Mouse (Mus musculus): ENCODE results near the gene Rln3. TPM values are rescaled to one million over a fixed set of nuclear protein-coding genes. Genes with fewer than 3 reads are reported as not detected.
A peak's percentile ranks its signal among the peaks of the same experiment; 100 is the strongest.

Rln3 gene
- polyA plus RNA-seq, 1 experiment from 2014 or later = 0.48 TPM

DNA sequence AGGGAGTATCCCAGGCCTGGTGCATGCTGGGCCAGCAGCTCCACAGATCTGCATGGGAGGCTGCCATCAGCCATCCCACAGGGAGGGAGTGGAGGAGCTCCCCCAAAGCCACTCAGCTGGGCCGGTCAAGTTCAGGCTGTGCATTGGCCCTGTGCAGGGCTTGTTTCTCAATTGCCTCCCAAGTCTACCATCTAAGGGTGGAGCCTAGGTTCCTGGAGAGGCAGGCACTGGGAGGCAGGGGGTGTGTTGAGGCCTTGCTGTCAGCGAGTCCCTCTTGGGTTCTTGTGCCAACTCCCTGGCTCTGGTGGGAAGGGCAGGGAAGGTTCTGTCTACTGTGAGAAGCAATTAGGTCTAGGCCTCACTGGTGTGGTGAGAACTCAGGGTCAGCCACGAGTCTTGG is 27.1 kb upstream of the Rln3 start:
- H3K4me2 ChIP-seq = no peak overlapping the region

DNA sequence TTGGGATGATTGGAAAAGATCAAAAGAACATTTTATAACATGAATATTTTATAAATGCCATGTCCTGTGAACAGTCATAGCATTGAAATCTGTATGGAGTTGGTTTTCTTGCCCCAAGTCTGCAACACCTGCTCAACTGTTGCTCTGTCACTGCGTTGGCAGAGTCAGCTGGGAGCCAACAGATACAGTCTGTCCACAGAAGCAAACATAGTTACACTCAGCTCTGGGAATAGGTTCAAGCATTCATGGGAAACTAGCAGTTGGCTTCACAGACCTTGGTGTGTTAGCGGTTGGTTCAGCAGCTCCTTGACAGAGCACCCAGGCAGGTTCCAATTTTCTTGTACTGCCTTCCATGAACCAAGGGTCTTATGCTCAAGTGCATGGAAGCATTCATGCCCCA is 25.9 kb upstream of the Rln3 start:
- no peak overlapping the region for H3K4me3 ChIP-seq
- no peaks in the 10 kb centered on the region for H3K27me3 ChIP-seq (replicated peaks)
- H3K27ac ChIP-seq = no peak overlapping the region
- H3K9ac ChIP-seq = no peak overlapping the region
- peaks cover 71% of the 10 kb centered on the region for H3K4me1 ChIP-seq
- peaks cover 6% of the 10 kb centered on the region; the same call in 1 of the 2 replicates for H3K36me3 ChIP-seq (replicated peaks)
- 81% methylated on average over 2 of the region's 2 CpGs for WGBS
- ATAC-seq (replicated peaks) = no peak
- H3K4me2 ChIP-seq = no peak overlapping the region
- no peaks in the 10 kb centered on the region for H3K9me3 ChIP-seq

More for the DNA sequence above, 27.1 kb upstream of the Rln3 start:
- Histone ChIP-seq H3K4me1 (peaks cover 67% of the 10 kb centered on the region), H3K9ac (no peak overlapping the region), H3K27me3 (replicated peaks) (no peaks in the 10 kb centered on the region), H3K36me3 (replicated peaks) (peaks cover 10% of the 10 kb centered on the region; the same call in 1 of the 2 replicates), H3K4me3 (no peak overlapping the region), H3K27ac (no peak overlapping the region), H3K9me3 (no peaks in the 10 kb centered on the region)
- no peak for ATAC-seq (replicated peaks)
- WGBS = 84% methylated on average over 3 of the region's 3 CpGs

DNA sequence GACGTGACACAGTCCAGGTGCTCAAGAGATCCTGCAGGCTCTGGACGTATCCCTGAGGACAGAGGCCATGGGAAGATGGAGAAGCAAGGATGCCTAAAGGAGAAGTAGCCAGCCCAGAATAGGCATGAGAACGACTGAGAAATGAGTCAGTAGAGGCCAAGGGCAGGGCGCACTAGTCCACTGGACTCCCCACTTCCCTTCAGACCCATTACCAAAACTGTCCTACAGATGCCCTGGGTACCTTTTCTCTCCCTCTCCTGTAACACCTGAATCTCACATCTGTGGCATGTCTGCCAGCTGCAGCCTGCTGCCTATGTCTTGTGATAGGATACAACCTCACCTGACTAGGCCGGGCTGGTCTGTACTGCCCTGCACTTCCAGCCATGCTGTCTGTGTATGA is 25.4 kb upstream of the Rln3 start:
- Histone ChIP-seq H3K27ac (peak overlapping the region; percentile 14; the same call in 1 of the 2 replicates), H3K9me3 (no peaks in the 10 kb centered on the region), H3K4me3 (no peak overlapping the region), H3K4me2 (no peak overlapping the region), H3K9ac (no peak overlapping the region), H3K36me3 (replicated peaks) (peaks cover 1% of the 10 kb centered on the region; the same call in 1 of the 2 replicates), H3K4me1 (peaks cover 73% of the 10 kb centered on the region), H3K27me3 (replicated peaks) (no peaks in the 10 kb centered on the region)
- 89% methylated on average over 5 of the region's 5 CpGs for WGBS
- no peak for ATAC-seq (replicated peaks)

DNA sequence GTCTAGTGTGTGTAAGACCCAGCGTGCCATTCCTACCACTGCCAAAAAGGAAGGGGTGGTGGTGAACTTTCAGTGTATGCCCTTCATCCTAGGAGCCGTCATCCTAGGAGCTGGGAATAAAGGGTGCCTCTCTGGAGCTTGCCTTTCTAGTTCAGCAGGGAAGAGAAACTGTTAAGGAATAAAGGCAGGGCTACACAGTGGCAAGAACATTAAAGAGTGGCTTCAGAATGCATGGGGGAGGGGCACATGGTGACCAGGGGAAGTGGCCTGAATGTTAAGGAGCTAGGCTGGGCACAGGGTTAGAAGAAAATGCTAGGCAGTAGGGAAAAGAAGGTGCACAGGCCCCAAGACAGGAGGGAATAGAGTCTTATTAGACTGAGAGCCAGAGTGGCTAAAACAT is 24.9 kb upstream of the Rln3 start:
- ATAC-seq (replicated peaks) = no peak
- Histone ChIP-seq H3K9me3 (no peaks in the 10 kb centered on the region), H3K4me1 (peaks cover 73% of the 10 kb centered on the region), H3K4me3 (no peak overlapping the region), H3K27ac (peak overlapping the region; percentile 31; the same call in 1 of the 2 replicates), H3K9ac (no peak overlapping the region), H3K27me3 (replicated peaks) (no peaks in the 10 kb centered on the region), H3K36me3 (replicated peaks) (no peaks in the 10 kb centered on the region), H3K4me2 (no peak overlapping the region)
- WGBS = 50% methylated on average over 2 of the region's 2 CpGs

DNA sequence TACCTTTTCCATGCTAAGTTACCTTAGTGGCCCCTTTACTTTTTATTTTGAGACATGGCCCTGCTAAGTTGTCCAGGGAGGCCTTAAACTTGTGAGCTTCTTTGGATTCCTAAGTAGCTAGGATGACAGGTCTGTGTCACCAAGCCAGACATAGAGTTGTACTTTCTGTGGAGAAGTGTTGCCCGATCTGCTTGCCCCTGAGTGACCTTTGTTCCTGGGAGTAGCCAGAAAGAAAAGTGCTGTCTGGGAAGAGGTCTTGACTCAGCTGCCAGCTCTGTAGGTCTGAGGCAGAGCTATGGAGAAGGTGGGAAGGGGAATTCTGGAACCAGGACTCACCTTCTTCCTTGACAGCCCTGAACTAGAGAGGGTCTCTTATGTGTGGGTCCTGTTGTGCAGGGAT is 24.4 kb upstream of the Rln3 start:
- Histone ChIP-seq H3K9me3 (no peaks in the 10 kb centered on the region), H3K27ac (no peak overlapping the region), H3K4me2 (no peak overlapping the region), H3K27me3 (replicated peaks) (no peaks in the 10 kb centered on the region), H3K4me1 (peaks cover 72% of the 10 kb centered on the region), H3K36me3 (replicated peaks) (no peaks in the 10 kb centered on the region), H3K4me3 (no peak overlapping the region), H3K9ac (no peak overlapping the region)
- ATAC-seq (replicated peaks) = no peak
- WGBS = 34% methylated on average over 1 of the region's 1 CpGs

DNA sequence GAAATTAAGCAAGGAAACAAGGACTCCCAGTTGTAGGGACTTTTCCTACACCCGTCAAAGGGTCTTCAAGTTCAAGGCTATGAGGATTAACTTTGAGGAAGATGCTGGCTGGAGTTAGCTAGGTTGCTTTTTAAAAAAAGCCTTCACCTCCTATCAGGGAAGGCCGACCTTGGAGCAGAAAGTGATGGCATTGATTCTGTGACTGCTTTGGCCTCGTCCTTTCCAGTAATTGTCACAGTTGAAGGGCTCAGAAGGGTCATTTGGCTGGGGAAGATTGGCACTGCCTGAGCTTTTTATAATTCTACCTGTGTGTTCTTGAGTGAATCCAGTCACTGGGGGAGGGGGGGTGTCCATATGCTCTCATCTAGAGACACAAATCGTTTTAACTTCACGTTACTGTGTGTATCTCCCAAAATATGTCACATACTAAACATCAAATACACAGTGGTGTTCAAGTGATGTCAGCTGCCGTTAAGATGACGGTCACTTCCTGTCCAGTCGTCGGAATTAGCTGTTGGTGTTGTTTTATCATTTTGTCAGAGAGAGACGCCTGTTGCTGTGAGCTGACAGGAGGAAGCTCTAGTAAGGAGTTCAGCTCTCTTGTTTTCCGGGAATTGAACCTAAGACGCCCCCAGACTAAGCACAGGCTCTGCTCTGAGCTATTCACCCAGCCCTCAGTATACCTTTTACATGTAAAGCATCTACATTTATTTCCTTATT is 23.7 kb upstream of the Rln3 start:
- Histone ChIP-seq H3K9ac (no peak overlapping the region), H3K4me1 (peaks cover 65% of the 10 kb centered on the region), H3K4me2 (peak overlapping the region; percentile 52), H3K36me3 (replicated peaks) (no peaks in the 10 kb centered on the region), H3K27ac (no peak overlapping the region), H3K27me3 (replicated peaks) (no peaks in the 10 kb centered on the region), H3K9me3 (no peaks in the 10 kb centered on the region), H3K4me3 (no peak overlapping the region)
- 78% methylated on average over 12 of the region's 12 CpGs for WGBS
- ATAC-seq (replicated peaks) = no peak

DNA sequence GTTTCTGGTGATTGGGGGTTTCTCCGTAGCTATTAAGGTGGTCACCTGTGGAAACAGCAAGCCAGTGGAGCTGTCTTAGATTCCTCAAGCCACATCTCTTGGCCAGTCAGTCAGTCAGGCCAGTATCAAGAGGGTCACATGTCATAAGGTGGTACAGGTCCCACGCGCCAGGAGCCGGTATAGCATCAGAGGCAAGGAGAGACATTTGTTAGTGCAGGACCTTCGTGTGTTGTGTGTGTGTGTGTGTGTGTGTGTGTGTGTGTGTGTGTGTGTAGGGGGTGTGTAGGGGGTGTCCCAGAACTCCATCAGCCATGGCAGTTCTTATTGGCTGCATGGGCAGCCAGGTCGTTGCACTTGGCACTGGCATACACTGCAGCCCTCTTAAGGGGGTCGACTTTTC is 23.1 kb upstream of the Rln3 start:
- no peaks in the 10 kb centered on the region for H3K9me3 ChIP-seq
- H3K4me1 ChIP-seq = peaks cover 60% of the 10 kb centered on the region
- no peaks in the 10 kb centered on the region for H3K36me3 ChIP-seq (replicated peaks)
- no peak for ATAC-seq (replicated peaks)
- H3K9ac ChIP-seq = peak overlapping the region; percentile 83; the same call in 1 of the 2 replicates
- peak overlapping the region; percentile 85 for H3K4me3 ChIP-seq
- H3K27ac ChIP-seq = no peak overlapping the region
- H3K27me3 ChIP-seq (replicated peaks) = no peaks in the 10 kb centered on the region
- H3K4me2 ChIP-seq = peak overlapping the region; percentile 52
- 94% methylated on average over 7 of the region's 7 CpGs for WGBS

DNA sequence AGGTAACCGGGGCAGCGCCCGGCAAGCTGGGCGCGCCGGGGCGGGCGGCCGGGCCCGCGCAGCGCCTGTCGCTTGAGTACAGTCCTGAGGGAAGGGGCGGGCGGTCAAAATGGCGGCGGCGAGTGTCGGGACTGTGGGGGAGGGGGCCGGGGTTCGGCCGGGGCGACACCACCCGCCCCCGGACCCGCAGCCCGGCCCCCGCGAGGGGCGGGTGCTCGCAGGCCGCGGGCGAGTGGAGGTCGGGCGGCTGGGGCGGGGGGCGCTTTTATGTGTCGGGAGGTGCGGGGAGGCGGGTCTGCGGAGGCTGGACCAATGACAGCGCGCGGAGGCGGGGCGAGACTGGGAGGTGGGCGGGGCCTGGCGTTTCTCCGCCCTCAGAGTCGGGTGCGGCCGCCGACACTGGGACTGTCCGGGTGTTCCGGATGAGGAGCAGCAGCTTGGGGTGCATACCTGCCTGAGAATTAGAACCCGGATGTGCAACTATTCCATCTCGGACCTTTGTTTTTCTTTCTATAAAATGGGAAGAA is 22.3 kb upstream of the Rln3 start:
- peak overlapping the region; percentile 83 for H3K9ac ChIP-seq
- H3K27me3 ChIP-seq (replicated peaks) = no peaks in the 10 kb centered on the region
- H3K36me3 ChIP-seq (replicated peaks) = no peaks in the 10 kb centered on the region
- peaks cover 52% of the 10 kb centered on the region for H3K4me1 ChIP-seq
- H3K4me3 ChIP-seq = peak overlapping the region; percentile 85
- H3K9me3 ChIP-seq = no peaks in the 10 kb centered on the region
- ATAC-seq (replicated peaks) = peak; percentile 66
- peak overlapping the region; percentile 52 for H3K4me2 ChIP-seq
- 1% methylated on average over 48 of the region's 58 CpGs for WGBS
- H3K27ac ChIP-seq = peak overlapping the region; percentile 97

DNA sequence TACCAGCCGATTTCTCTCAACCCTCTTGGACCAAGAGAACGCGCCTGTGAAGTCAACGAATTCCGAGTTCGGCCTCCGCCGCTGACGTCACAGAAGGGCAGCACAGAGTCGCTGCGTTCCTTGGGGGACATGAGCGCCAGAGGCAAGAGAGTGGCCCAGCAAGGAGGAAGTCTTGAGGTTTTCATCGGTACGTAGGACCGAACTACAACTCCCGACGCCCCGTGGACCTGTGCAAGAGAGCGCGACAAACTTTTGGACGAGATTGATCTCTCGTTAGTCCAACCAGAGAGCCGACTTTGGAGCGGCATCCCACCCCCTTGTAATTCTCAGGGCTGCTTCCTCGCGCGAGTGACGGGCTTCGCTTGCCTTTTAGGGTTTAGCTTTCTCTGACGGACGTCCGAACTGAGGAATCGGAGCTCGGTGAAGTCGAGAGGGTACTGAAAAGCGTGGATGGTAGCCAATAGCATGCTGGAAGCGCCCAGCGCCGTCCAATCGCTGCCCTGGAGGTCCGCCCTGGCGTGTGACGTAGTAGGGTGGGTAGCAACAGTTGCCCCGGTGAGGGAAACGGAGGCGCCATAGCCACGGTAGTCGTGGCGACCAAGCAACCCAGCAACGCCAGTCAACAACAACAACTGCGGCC is 21.6 kb upstream of the Rln3 start, which contains the start of gene Rfx1:
Gene Rfx1 (plus strand): TSS at position 544 of the 640 bp plus-strand sequence.
- WGBS = under 1% methylated on average over 51 of the region's 51 CpGs
- Histone ChIP-seq H3K9me3 (no peaks in the 10 kb centered on the region), H3K27ac (peak within 1 kb of the TSS; percentile 97), H3K9ac (peak within 1 kb of the TSS; percentile 83), H3K27me3 (replicated peaks) (no peaks in the 10 kb centered on the region), H3K36me3 (replicated peaks) (no peaks in the 10 kb centered on the region), H3K4me3 (peak within 1 kb of the TSS; percentile 85), H3K4me2 (peak within 1 kb of the TSS; percentile 90), H3K4me1 (peaks cover 45% of the 10 kb centered on the region)
- peak; percentile 99 for ATAC-seq (replicated peaks)

DNA sequence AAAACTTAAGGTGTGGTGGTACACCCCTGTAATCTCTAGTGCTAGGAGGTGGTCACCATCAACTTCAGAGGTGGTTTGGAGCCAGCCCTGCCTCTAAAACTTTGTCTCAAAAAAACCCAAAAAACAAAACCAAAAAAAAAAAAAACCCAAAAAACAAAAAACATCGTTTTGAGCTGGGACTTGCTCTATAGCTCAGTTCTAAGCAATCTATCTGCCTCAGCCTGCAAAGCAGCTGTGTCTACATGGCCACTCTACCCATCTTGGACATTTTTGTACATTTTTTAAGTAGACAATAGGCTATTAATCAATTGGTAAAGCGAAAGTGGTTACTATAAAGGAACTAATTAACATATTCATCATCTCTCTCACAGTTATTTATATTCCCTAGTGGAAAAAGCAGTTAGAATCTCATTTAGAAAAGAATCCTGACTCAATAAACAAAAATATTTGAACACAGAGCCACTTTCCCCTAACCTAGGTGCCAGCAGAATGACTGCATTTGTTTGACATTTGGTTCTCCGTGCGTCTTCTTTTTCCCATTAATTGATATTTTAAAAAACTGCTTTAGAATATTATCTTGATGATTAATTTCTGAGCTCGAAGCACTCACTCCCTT is 20.8 kb upstream of the Rln3 start:
- Histone ChIP-seq H3K4me2 (peak overlapping the region; percentile 90), H3K36me3 (replicated peaks) (no peaks in the 10 kb centered on the region), H3K4me3 (peak overlapping the region; percentile 85), H3K4me1 (peaks cover 38% of the 10 kb centered on the region), H3K27ac (peak overlapping the region; percentile 82), H3K9me3 (no peaks in the 10 kb centered on the region), H3K9ac (peak overlapping the region; percentile 69), H3K27me3 (replicated peaks) (no peaks in the 10 kb centered on the region)
- ATAC-seq (replicated peaks) = no peak
- 30% methylated on average over 5 of the region's 5 CpGs for WGBS

DNA sequence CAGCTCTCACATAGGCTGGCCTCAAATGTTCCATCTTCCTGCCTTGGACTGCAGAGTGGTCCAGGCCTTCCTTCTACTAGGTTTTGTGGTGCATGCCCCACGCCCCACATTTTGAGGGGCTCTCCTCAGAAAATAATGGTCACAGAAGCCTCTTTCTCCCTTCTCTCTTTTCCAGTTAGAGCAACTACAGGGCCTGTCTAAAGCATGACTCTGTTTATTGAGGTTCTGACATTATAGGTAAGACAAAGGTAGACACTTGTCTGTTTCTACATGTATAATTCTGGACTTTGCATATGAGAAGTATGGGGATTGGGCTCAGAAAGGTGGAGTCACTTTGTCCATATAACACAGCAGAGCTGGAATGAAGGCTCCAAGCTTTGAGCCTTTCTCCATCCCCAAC is 20.2 kb upstream of the Rln3 start, which contains the start of gene Gm10643:
Gene Gm10643 (minus strand): TSS at position 101 of the 400 bp plus-strand sequence.
- Histone ChIP-seq H3K9ac (peak within 1 kb of the TSS; percentile 69), H3K27me3 (replicated peaks) (no peaks in the 10 kb centered on the region), H3K36me3 (replicated peaks) (no peaks in the 10 kb centered on the region), H3K9me3 (no peaks in the 10 kb centered on the region), H3K4me1 (peaks cover 33% of the 10 kb centered on the region), H3K27ac (peak within 1 kb of the TSS; percentile 82), H3K4me3 (peak within 1 kb of the TSS; percentile 85), H3K4me2 (peak within 1 kb of the TSS; percentile 90)
- 97% methylated on average over 1 of the region's 1 CpGs for WGBS
- ATAC-seq (replicated peaks) = no peak
